Mouse (Mus musculus): ENCODE results near the gene Pak3. TPM values are rescaled to one million over a fixed set of nuclear protein-coding genes. Genes with fewer than 3 reads are reported as not detected.

Pak3 gene
- 0.63 TPM for polyA plus RNA-seq (2015; fragmentation: Illumina TruSeq; extraction: RNeasy Lipid Tissue Mini Kit (QIAGEN cat#74804); ENCODE audit: insufficient read depth, low read depth, low replicate concordance)

DNA sequence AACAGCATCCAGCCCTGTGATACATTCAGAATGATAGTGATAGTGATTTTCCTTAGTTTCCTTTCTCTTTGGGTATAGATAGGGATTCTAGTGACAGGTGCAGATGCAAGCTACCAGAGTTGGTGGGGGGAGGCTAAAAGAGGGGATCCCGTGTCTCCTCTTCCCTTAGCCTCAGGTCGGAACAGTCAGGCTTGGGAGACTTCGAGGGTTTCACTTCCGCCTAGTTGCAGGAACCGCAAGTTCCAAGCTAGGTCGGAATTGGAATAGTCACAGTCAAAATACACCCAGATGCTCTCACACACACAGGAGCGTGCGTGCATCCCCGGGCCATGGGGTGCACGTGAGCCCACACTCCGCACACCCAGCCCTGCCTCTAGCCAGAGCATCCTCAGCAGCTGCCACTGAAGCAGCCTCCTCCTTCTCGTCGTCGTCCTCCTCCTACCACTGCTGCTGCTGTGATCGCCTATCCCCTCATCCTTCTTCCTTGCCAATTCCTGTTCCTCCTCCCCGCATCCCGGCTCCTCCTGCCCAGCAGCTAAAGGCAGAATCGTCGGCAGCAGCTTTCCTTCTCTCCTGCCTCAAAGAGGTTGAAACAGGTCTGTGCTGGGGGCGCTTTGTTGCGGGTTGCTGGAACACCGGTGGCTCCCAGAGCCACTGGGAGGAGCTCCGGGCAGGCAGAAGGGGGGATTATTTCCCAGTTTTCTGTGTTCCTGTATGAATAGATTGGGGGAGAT, at the start of gene Pak3:
Gene Pak3 (plus strand): TSS at position 424 of the 734 bp plus-strand sequence.

DNA sequence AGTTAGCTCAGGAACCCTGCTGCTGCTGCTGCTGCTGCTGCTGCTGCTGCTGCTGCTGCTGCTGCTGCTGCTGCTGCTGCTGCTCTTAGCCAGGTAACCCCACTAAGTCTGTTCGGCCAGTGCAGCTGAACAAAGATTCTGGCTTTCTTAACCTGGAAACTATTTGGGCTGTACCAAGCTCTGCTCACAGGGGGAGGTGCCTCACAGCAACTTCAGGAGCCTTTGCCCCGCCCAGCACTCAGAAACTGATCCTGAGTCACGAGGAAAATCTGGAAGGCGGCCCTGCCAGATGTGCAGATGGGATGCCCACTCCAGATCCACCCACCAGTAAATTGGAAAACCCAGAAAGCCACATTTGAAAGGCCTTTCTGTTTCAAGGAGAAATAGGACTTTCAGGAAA, 308.8 kb downstream of the Pak3 start, which contains the start of gene Capn6:
Gene Capn6 (minus strand): TSS at position 203 of the 400 bp plus-strand sequence.

Other genes starting within 250 kb of the Pak3 start
- 3.1 TPM for gene Chrdl1, start 124.3 kb upstream of the Pak3 start, polyA plus RNA-seq (2015; fragmentation: Illumina TruSeq; extraction: RNeasy Lipid Tissue Mini Kit (QIAGEN cat#74804); ENCODE audit: insufficient read depth, low read depth, low replicate concordance)